Mouse (Mus musculus) lung, embryonic 14.5 days (tissue): Measurements from ENCODE around the gene Car4. TPM values are rescaled to one million over a fixed set of nuclear protein-coding genes. Genes with fewer than 3 reads are reported as not detected.

Experiments
- ATAC-seq: fragments of 200-750 bp; cut with Nextera tagmentation; 2 replicates; pipeline ENCODE4 v1.8.0; 2017; ENCODE audit warnings: mild to moderate bottlenecking, moderate TSS enrichment, moderate library complexity; ENCODE audit not compliant: insufficient read depth
- DNase-seq: peaks from one replicate; pipeline ENCODE4 v3.0.0-alpha.2; 2015
- H3K27ac ChIP-seq: fragments of 300-500 bp; sonication (generic); 2 replicates; pipeline ENCODE4 v1.5.1; 2014; ENCODE audit warnings: low read depth, mild to moderate bottlenecking, moderate library complexity
- H3K27me3 ChIP-seq: fragments of 300-500 bp; sonication (generic); 2 replicates; pipeline ENCODE4 v1.6.1; 2014; ENCODE audit warnings: low read length, control low read depth; ENCODE audit not compliant: insufficient read depth
- H3K36me3 ChIP-seq: fragments of 300-500 bp; sonication (generic); 2 replicates; pipeline ENCODE4 v1.6.1; 2014; ENCODE audit warnings: control low read depth; ENCODE audit not compliant: insufficient read depth
- H3K4me1 ChIP-seq: fragments of 300-500 bp; sonication (generic); 2 replicates; pipeline ENCODE4 v1.6.1; 2014; ENCODE audit warnings: antibody characterized with exemption, control low read depth; ENCODE audit not compliant: insufficient read depth
- H3K4me2 ChIP-seq: fragments of 300-500 bp; sonication (generic); 2 replicates; pipeline ENCODE4 v1.6.1; 2014; ENCODE audit warnings: mild to moderate bottlenecking
- H3K4me3 ChIP-seq: fragments of 300-500 bp; sonication (generic); 2 replicates; pipeline ENCODE4 v1.5.1; 2014; ENCODE audit warnings: low read depth, low read length
- H3K9ac ChIP-seq: fragments of 300-500 bp; sonication (generic); 2 replicates; pipeline ENCODE4 v1.6.1; 2014
- H3K9me3 ChIP-seq: fragments of 300-500 bp; sonication (generic); 2 replicates; pipeline ENCODE4 v1.6.1; 2016; ENCODE audit warnings: low read depth, low read length, control low read depth
- CTCF ChIP-seq: IDR thresholded peaks from 2 replicates; pipeline ENCODE4 v1.5.1; 2016; ENCODE audit warnings: antibody characterized with exemption, low read depth
- WGBS: fragments of 180-500 bp; shearing (Covaris S2); extraction: QIAGEN DNeasy Blood & Tissue Kit; methylation state at CpG from one replicate; pipeline ENCODE4 v1.1.7; 2014; 5-methylcytosine and 5-hydroxymethylcytosine counted together
- polyA plus RNA-seq: library from polyadenylated mRNA; unstranded; fragments of >200 nt; fragmentation: Nextera tagmentation; extraction: Ambion mirVana; gene quantifications from 2 replicates; pipeline ENCODE4 v1.2.1, GENCODE M21; 2014

Gene Car4
- polyA plus RNA-seq, 1 experiment from 2014 or later: 0.28 TPM

- H3K9me3 ChIP-seq: no peaks in the 10 kb centered on the region
- H3K36me3 ChIP-seq: no peaks in the 10 kb centered on the region
- H3K4me1 ChIP-seq: no peaks in the 10 kb centered on the region
- H3K4me3 ChIP-seq: no peak overlapping the region
- no peak overlapping the region for H3K9ac ChIP-seq
- H3K27ac ChIP-seq: no peak overlapping the region
- peaks cover 10% of the 10 kb centered on the region for H3K27me3 ChIP-seq
- no peak for DNase-seq
- 73% methylated on average over 3 of the region's 3 CpGs for WGBS
- ATAC-seq: no peak
- TF ChIP-seq CTCF: no peak
- no peak overlapping the region for H3K4me2 ChIP-seq
Observed at GRCm38 (mm10) chr11:84963556-84963955, 6.0 kb downstream of the Car4 start.

DNA sequence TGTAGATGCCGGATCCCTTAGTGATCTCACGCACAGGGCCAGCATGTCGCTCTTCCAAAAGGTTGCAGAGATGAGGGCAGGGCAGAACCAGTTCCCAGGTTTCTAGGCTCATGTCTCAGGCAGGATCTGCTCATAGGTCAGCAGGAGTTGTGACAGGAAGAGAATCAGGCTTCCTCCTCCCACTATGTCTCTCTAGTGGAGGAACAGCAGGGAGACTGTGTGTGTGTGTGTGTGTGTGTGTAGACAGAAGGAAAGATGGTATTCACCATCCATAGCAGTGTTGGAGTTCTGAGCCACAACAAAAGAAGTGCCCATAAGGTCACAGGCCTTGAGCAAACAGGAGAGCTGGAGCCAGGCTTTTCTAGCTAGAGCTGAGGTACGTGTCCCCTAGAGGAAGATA, 9.1 kb downstream of the Car4 start:
- H3K27me3 ChIP-seq: no peaks in the 10 kb centered on the region
- H3K36me3 ChIP-seq: no peaks in the 10 kb centered on the region
- no peaks in the 10 kb centered on the region for H3K9me3 ChIP-seq
- no peak overlapping the region for H3K9ac ChIP-seq
- H3K4me2 ChIP-seq: no peak overlapping the region
- TF ChIP-seq CTCF: no peak
- H3K4me1 ChIP-seq: no peaks in the 10 kb centered on the region
- no peak overlapping the region for H3K4me3 ChIP-seq
- WGBS: 49% methylated on average over 4 of the region's 4 CpGs
- no peak for DNase-seq
- ATAC-seq: no peak
- no peak overlapping the region for H3K27ac ChIP-seq

DNA sequence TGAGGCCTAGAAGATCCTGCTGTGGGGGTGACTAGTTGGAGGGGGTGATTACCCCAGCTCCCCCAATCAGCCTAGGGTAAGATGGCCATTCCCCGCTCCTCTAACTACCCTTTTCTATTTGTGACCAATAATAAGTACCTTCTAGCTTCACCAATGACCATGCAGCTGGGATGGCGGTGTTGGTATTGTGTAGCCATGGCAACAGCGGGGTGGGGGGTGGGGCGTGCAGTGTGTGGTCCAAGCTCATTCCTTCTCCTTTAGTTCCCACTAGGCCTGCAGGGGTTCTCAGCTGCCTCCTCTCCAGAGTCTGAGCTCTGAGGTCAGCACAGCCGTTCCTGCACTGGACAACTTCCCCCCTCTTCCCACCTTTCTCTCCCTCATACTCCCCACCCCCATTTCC, 9.5 kb downstream of the Car4 start:
- no peaks in the 10 kb centered on the region for H3K36me3 ChIP-seq
- ATAC-seq (no peak), DNase-seq (peak; percentile 12)
- H3K4me3 ChIP-seq: no peak overlapping the region
- no peak overlapping the region for H3K4me2 ChIP-seq
- no peaks in the 10 kb centered on the region for H3K4me1 ChIP-seq
- no peaks in the 10 kb centered on the region for H3K27me3 ChIP-seq
- TF ChIP-seq CTCF: no peak
- WGBS: 23% methylated on average over 5 of the region's 5 CpGs
- no peak overlapping the region for H3K27ac ChIP-seq
- no peaks in the 10 kb centered on the region for H3K9me3 ChIP-seq
- no peak overlapping the region for H3K9ac ChIP-seq

- no peaks in the 10 kb centered on the region for H3K27me3 ChIP-seq
- no peaks in the 10 kb centered on the region for H3K4me1 ChIP-seq
- DNase-seq (no peak), ATAC-seq (no peak)
- no peak for TF ChIP-seq CTCF
- no peaks in the 10 kb centered on the region for H3K9me3 ChIP-seq
- H3K9ac ChIP-seq: no peak overlapping the region
- H3K4me2 ChIP-seq: no peak overlapping the region
- no peak overlapping the region for H3K4me3 ChIP-seq
- no peaks in the 10 kb centered on the region for H3K36me3 ChIP-seq
- WGBS: 61% methylated on average over 4 of the region's 4 CpGs
- no peak overlapping the region for H3K27ac ChIP-seq
Observed at GRCm38 (mm10) chr11:84968309-84968708, 10.7 kb downstream of the Car4 start.

- Histone ChIP-seq H3K9me3 (no peaks in the 10 kb centered on the region), H3K4me1 (no peaks in the 10 kb centered on the region), H3K27ac (no peak overlapping the region), H3K36me3 (no peaks in the 10 kb centered on the region), H3K9ac (no peak overlapping the region), H3K4me3 (no peak overlapping the region), H3K4me2 (no peak overlapping the region), H3K27me3 (no peaks in the 10 kb centered on the region)
- 35% methylated on average over 6 of the region's 6 CpGs for WGBS
- no peak for TF ChIP-seq CTCF
- ATAC-seq (peak; percentile 73; the same call in 1 of the 2 replicates), DNase-seq (peak; percentile 61)
Observed at GRCm38 (mm10) chr11:84968775-84969174, 11.2 kb downstream of the Car4 start.

DNA sequence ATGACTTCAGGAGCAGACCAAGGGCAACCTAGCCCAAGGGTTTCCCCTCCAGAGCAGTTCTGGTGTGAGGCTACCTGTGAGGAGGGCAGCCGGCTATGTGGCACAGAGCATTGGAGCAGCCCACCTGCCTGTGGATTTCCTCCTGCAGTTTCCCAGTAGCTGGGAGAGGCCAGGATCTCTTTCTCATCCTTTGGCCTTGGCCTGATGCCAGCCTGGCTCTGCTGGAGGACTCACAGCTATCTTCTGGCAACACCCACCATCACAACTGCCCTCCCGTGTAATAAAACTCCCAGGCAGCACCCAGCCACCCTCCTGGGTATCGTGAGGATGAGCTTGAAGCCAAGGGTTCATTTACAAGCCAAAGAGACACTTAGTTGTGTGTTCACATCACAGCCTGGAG, 14.5 kb downstream of the Car4 start:
- H3K36me3 ChIP-seq: no peaks in the 10 kb centered on the region
- no peaks in the 10 kb centered on the region for H3K4me1 ChIP-seq
- no peak overlapping the region for H3K4me3 ChIP-seq
- no peak overlapping the region for H3K27ac ChIP-seq
- no peaks in the 10 kb centered on the region for H3K9me3 ChIP-seq
- no peak for TF ChIP-seq CTCF
- no peaks in the 10 kb centered on the region for H3K27me3 ChIP-seq
- ATAC-seq (no peak), DNase-seq (peak; percentile 26)
- H3K9ac ChIP-seq: no peak overlapping the region
- H3K4me2 ChIP-seq: no peak overlapping the region
- 54% methylated on average over 3 of the region's 3 CpGs for WGBS

DNA sequence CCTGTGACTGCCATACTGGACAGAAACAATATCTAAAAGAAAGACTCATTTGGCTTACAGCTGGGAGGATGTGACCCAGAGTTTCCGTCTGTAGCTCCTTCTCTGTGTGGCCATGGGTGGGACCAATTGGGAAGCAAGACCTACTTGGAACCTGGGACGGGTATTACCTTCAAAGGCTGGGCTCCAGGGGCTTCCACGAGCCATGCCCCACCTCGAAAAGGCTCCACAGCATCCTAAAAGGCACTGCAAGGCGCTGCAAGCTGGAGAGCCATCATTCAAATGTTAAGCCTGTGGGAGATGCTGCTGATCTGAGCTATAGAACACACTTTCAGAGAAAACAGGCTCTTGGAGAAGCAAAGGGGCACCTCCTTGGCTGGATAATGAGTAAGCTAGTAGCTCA, 16.1 kb downstream of the Car4 start:
- H3K4me2 ChIP-seq: no peak overlapping the region
- no peak overlapping the region for H3K4me3 ChIP-seq
- no peaks in the 10 kb centered on the region for H3K27me3 ChIP-seq
- no peak overlapping the region for H3K27ac ChIP-seq
- 55% methylated on average over 5 of the region's 5 CpGs for WGBS
- no peaks in the 10 kb centered on the region for H3K4me1 ChIP-seq
- H3K9me3 ChIP-seq: no peaks in the 10 kb centered on the region
- no peak for ATAC-seq
- no peak for DNase-seq
- no peak overlapping the region for H3K9ac ChIP-seq
- TF ChIP-seq CTCF: no peak
- no peaks in the 10 kb centered on the region for H3K36me3 ChIP-seq

DNA sequence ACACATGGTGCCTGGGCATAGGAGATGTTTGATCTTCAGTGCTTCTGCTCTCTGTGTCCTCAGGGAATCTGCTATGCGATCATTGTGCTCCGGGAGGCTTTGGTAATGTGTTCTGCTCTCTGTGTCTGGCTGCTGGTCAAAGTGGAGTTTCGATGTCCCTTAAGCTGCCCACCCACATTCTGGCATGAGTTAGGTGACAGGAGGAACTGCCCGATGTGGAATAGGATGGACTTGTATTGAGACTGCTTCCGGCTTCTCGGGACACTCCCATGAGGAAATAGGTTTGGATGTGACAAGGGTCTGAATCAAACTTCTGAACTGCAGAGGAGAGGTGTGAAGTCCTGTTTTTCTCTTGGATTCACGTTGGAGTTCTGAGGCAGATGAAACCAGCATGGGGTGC, 17.0 kb downstream of the Car4 start:
- Histone ChIP-seq H3K4me3 (no peak overlapping the region), H3K36me3 (no peaks in the 10 kb centered on the region), H3K27ac (no peak overlapping the region), H3K4me2 (no peak overlapping the region), H3K4me1 (no peaks in the 10 kb centered on the region), H3K27me3 (no peaks in the 10 kb centered on the region), H3K9me3 (no peaks in the 10 kb centered on the region), H3K9ac (no peak overlapping the region)
- ATAC-seq (no peak), DNase-seq (no peak)
- WGBS: 50% methylated on average over 7 of the region's 7 CpGs
- no peak for TF ChIP-seq CTCF
